Mouse (Mus musculus): ENCODE data around the gene Wnt3a. TPM values are rescaled to one million over a fixed set of nuclear protein-coding genes. Genes with fewer than 3 reads are reported as not detected.
A peak's percentile ranks its signal among the peaks of the same experiment; 100 is the strongest.

The Wnt3a gene
- polyA plus RNA-seq, 1 experiment from 2014 or later: 0.15 TPM

GRCm38 (mm10) chr11:59243856-59244255 lies 46.7 kb downstream of the Wnt3a start:
- Histone ChIP-seq H3K4me2 (no peak overlapping the region), H3K4me1 (no peaks in the 10 kb centered on the region), H3K27me3 (replicated peaks) (0 out of 2 replicates have a peak, but pooled peaks cover 10% of the 10 kb centered on the region), H3K9me3 (no peaks in the 10 kb centered on the region), H3K4me3 (replicated peaks) (no peak overlapping the region), H3K36me3 (no peaks in the 10 kb centered on the region), H3K9ac (no peak overlapping the region), H3K27ac (no peak overlapping the region)
- peak; percentile 25; the same call in 1 of the 2 replicates for ATAC-seq (ENCODE audit: insufficient read depth, low FRiP score, low read depth)
- 13% methylated on average over 6 of the region's 6 CpGs for WGBS

- WGBS: 35% methylated on average over 3 of the region's 3 CpGs
- no peaks in the 10 kb centered on the region for H3K4me1 ChIP-seq
- no peak overlapping the region for H3K4me2 ChIP-seq
- H3K9ac ChIP-seq: no peak overlapping the region
- no peak overlapping the region for H3K27ac ChIP-seq
- no peak for ATAC-seq (ENCODE audit: insufficient read depth, low FRiP score, low read depth)
- 0 out of 2 replicates have a peak, but pooled peaks cover 7% of the 10 kb centered on the region for H3K27me3 ChIP-seq (replicated peaks)
- no peaks in the 10 kb centered on the region for H3K9me3 ChIP-seq
- no peak overlapping the region for H3K4me3 ChIP-seq (replicated peaks)
- no peaks in the 10 kb centered on the region for H3K36me3 ChIP-seq
Observed at GRCm38 (mm10) chr11:59241841-59242240, 48.7 kb downstream of the Wnt3a start.

GRCm38 (mm10) chr11:59239796-59240195 lies 50.8 kb downstream of the Wnt3a start:
- Histone ChIP-seq H3K9me3 (no peaks in the 10 kb centered on the region), H3K4me2 (no peak overlapping the region), H3K36me3 (no peaks in the 10 kb centered on the region), H3K9ac (no peak overlapping the region), H3K27ac (no peak overlapping the region), H3K27me3 (replicated peaks) (0 out of 2 replicates have a peak, but pooled peaks cover 7% of the 10 kb centered on the region), H3K4me3 (replicated peaks) (no peak overlapping the region), H3K4me1 (no peaks in the 10 kb centered on the region)
- ATAC-seq (ENCODE audit: insufficient read depth, low FRiP score, low read depth): no peak
- WGBS: 69% methylated on average over 4 of the region's 4 CpGs

GRCm38 (mm10) chr11:59239428-59239785 lies 51.1 kb downstream of the Wnt3a start:
- Histone ChIP-seq H3K27me3 (replicated peaks) (0 out of 2 replicates have a peak, but pooled peaks cover 7% of the 10 kb centered on the region), H3K36me3 (no peaks in the 10 kb centered on the region), H3K9ac (no peak overlapping the region), H3K9me3 (no peaks in the 10 kb centered on the region), H3K4me1 (no peaks in the 10 kb centered on the region), H3K27ac (no peak overlapping the region), H3K4me2 (no peak overlapping the region), H3K4me3 (replicated peaks) (no peak overlapping the region)
- WGBS: 60% methylated on average over 4 of the region's 4 CpGs
- no peak for ATAC-seq (ENCODE audit: insufficient read depth, low FRiP score, low read depth)

- no peaks in the 10 kb centered on the region for H3K4me1 ChIP-seq
- H3K9ac ChIP-seq: no peak overlapping the region
- no peak overlapping the region for H3K4me3 ChIP-seq (replicated peaks)
- no peaks in the 10 kb centered on the region for H3K9me3 ChIP-seq
- peak; percentile 79; the same call in 1 of the 2 replicates for ATAC-seq (ENCODE audit: insufficient read depth, low FRiP score, low read depth)
- H3K27ac ChIP-seq: no peak overlapping the region
- 4% methylated on average over 14 of the region's 15 CpGs for WGBS
- H3K27me3 ChIP-seq (replicated peaks): 0 out of 2 replicates have a peak, but pooled peaks cover 7% of the 10 kb centered on the region
- no peaks in the 10 kb centered on the region for H3K36me3 ChIP-seq
- no peak overlapping the region for H3K4me2 ChIP-seq
Observed at GRCm38 (mm10) chr11:59238525-59239427, 51.8 kb downstream of the Wnt3a start.

- 60% methylated on average over 2 of the region's 2 CpGs for WGBS
- ATAC-seq (ENCODE audit: insufficient read depth, low FRiP score, low read depth): no peak
- Histone ChIP-seq H3K9ac (no peak overlapping the region), H3K9me3 (no peaks in the 10 kb centered on the region), H3K4me2 (no peak overlapping the region), H3K4me1 (peaks cover 8% of the 10 kb centered on the region), H3K27ac (no peak overlapping the region), H3K36me3 (no peaks in the 10 kb centered on the region), H3K27me3 (replicated peaks) (no peaks in the 10 kb centered on the region), H3K4me3 (replicated peaks) (no peak overlapping the region)
Observed at GRCm38 (mm10) chr11:59232797-59233196, 57.8 kb downstream of the Wnt3a start.

GRCm38 (mm10) chr11:59230144-59230760 lies 60.3 kb downstream of the Wnt3a start:
- 9% methylated on average over 7 of the region's 7 CpGs for WGBS
- Histone ChIP-seq H3K27ac (no peak overlapping the region), H3K4me1 (peaks cover 22% of the 10 kb centered on the region), H3K4me3 (replicated peaks) (no peak overlapping the region), H3K36me3 (no peaks in the 10 kb centered on the region), H3K9ac (no peak overlapping the region), H3K9me3 (no peaks in the 10 kb centered on the region), H3K4me2 (0 out of 2 replicates have a peak overlapping the region, but pooled peaks have one; percentile 13), H3K27me3 (replicated peaks) (no peaks in the 10 kb centered on the region)
- ATAC-seq (ENCODE audit: insufficient read depth, low FRiP score, low read depth): no peak

- Histone ChIP-seq H3K27me3 (replicated peaks) (no peaks in the 10 kb centered on the region), H3K4me1 (peaks cover 32% of the 10 kb centered on the region), H3K9me3 (no peaks in the 10 kb centered on the region), H3K4me2 (peak within 1 kb of the TSS; percentile 71), H3K27ac (peak within 1 kb of the TSS; percentile 94), H3K9ac (peak within 1 kb of the TSS; percentile 99), H3K36me3 (no peaks in the 10 kb centered on the region), H3K4me3 (replicated peaks) (peak within 1 kb of the TSS; percentile 98)
- WGBS: 4% methylated on average over 59 of the region's 59 CpGs
- ATAC-seq (ENCODE audit: insufficient read depth, low FRiP score, low read depth): peak; percentile 95
Observed at GRCm38 (mm10) chr11:59228122-59228953, 62.2 kb downstream of the Wnt3a start, which contains the start of gene Arf1. Gene Arf1, minus strand, starts transcription at chr11:59228270.

- Histone ChIP-seq H3K4me1 (peaks cover 37% of the 10 kb centered on the region), H3K9ac (peak overlapping the region; percentile 99), H3K9me3 (no peaks in the 10 kb centered on the region), H3K27me3 (replicated peaks) (no peaks in the 10 kb centered on the region), H3K27ac (peak overlapping the region; percentile 94), H3K4me3 (replicated peaks) (peak overlapping the region; percentile 98), H3K4me2 (peak overlapping the region; percentile 71), H3K36me3 (no peaks in the 10 kb centered on the region)
- peak; percentile 72 for ATAC-seq (ENCODE audit: insufficient read depth, low FRiP score, low read depth)
- under 1% methylated on average over 50 of the region's 51 CpGs for WGBS
Observed at GRCm38 (mm10) chr11:59227604-59228121, 62.9 kb downstream of the Wnt3a start.

GRCm38 (mm10) chr11:59226787-59227603 lies 63.6 kb downstream of the Wnt3a start:
- Histone ChIP-seq H3K36me3 (no peaks in the 10 kb centered on the region), H3K9ac (peak overlapping the region; percentile 99), H3K4me1 (peaks cover 42% of the 10 kb centered on the region), H3K9me3 (no peaks in the 10 kb centered on the region), H3K27me3 (replicated peaks) (no peaks in the 10 kb centered on the region), H3K4me2 (peak overlapping the region; percentile 71), H3K27ac (peak overlapping the region; percentile 94), H3K4me3 (replicated peaks) (peak overlapping the region; percentile 98)
- WGBS: 2% methylated on average over 21 of the region's 21 CpGs
- ATAC-seq (ENCODE audit: insufficient read depth, low FRiP score, low read depth): no peak

Measured in stomach, embryonic 15.5 days (tissue).